Mouse (Mus musculus): ENCODE data around the gene Calcoco1. TPM values are rescaled to one million over a fixed set of nuclear protein-coding genes. Genes with fewer than 3 reads are reported as not detected.
A peak's percentile ranks its signal among the peaks of the same experiment; 100 is the strongest.

Gene Calcoco1
- polyA plus RNA-seq, 1 experiment from 2014 or later: 14.4 TPM

- Histone ChIP-seq H3K27me3 (replicated peaks; ENCODE audit: control insufficient read depth, insufficient read depth, low read length) (peaks cover 83% of the 10 kb centered on the region), H3K9me3 (ENCODE audit: control insufficient read depth) (no peaks in the 10 kb centered on the region), H3K9ac (ENCODE audit: low read depth, low read length) (peak overlapping the region; percentile 17; the same call in 1 of the 2 replicates), H3K4me3 (ENCODE audit: low read depth, low read length) (peak overlapping the region; percentile 56), H3K27ac (ENCODE audit: low read depth, low read length) (no peak overlapping the region), H3K4me2 (replicated peaks; ENCODE audit: low read depth) (peak overlapping the region; percentile 88), H3K4me1 (replicated peaks; ENCODE audit: control insufficient read depth, insufficient read depth, low read length) (no peaks in the 10 kb centered on the region), H3K36me3 (ENCODE audit: control insufficient read depth, insufficient read depth) (no peaks in the 10 kb centered on the region)
- TF ChIP-seq CTCF (IDR thresholded peaks at IDR 0.05; ENCODE audit: low read depth): peak; percentile 83
- under 1% methylated on average over 32 of the region's 32 CpGs for WGBS
- peak; percentile 42 for ATAC-seq
These were observed 29.0 kb downstream of the Calcoco1 start for GRCm38 (mm10) chr15:102692991-102693411.

GRCm38 (mm10) chr15:102692321-102692804, 29.6 kb downstream of the Calcoco1 start:
- no peak overlapping the region; the same call in 1 of the 2 replicates for H3K9ac ChIP-seq (ENCODE audit: low read depth, low read length)
- ATAC-seq: no peak
- H3K27ac ChIP-seq (ENCODE audit: low read depth, low read length): no peak overlapping the region
- H3K4me3 ChIP-seq (ENCODE audit: low read depth, low read length): peak overlapping the region; percentile 56
- no peaks in the 10 kb centered on the region for H3K4me1 ChIP-seq (replicated peaks; ENCODE audit: control insufficient read depth, insufficient read depth, low read length)
- 6% methylated on average over 26 of the region's 26 CpGs for whole genome bisulfite sequencing
- TF ChIP-seq CTCF (IDR thresholded peaks at IDR 0.05; ENCODE audit: low read depth): no peak
- peak overlapping the region; percentile 88 for H3K4me2 ChIP-seq (replicated peaks; ENCODE audit: low read depth)
- peaks cover 76% of the 10 kb centered on the region for H3K27me3 ChIP-seq (replicated peaks; ENCODE audit: control insufficient read depth, insufficient read depth, low read length)
- no peaks in the 10 kb centered on the region for H3K9me3 ChIP-seq (ENCODE audit: control insufficient read depth)
- H3K36me3 ChIP-seq (ENCODE audit: control insufficient read depth, insufficient read depth): no peaks in the 10 kb centered on the region

- Histone ChIP-seq H3K9ac (ENCODE audit: low read depth, low read length) (no peak overlapping the region), H3K4me1 (replicated peaks; ENCODE audit: control insufficient read depth, insufficient read depth, low read length) (no peaks in the 10 kb centered on the region), H3K27me3 (replicated peaks; ENCODE audit: control insufficient read depth, insufficient read depth, low read length) (peaks cover 14% of the 10 kb centered on the region; the same call in 1 of the 2 replicates), H3K27ac (ENCODE audit: low read depth, low read length) (no peak overlapping the region), H3K9me3 (ENCODE audit: control insufficient read depth) (no peaks in the 10 kb centered on the region), H3K4me2 (replicated peaks; ENCODE audit: low read depth) (no peak overlapping the region), H3K4me3 (ENCODE audit: low read depth, low read length) (no peak overlapping the region), H3K36me3 (ENCODE audit: control insufficient read depth, insufficient read depth) (no peaks in the 10 kb centered on the region)
- TF ChIP-seq CTCF (IDR thresholded peaks at IDR 0.05; ENCODE audit: low read depth): no peak
- ATAC-seq: no peak
- WGBS: 39% methylated on average over 4 of the region's 4 CpGs
These were observed 36.2 kb downstream of the Calcoco1 start for GRCm38 (mm10) chr15:102685791-102686190.

GRCm38 (mm10) chr15:102683670-102684069, 38.3 kb downstream of the Calcoco1 start:
- no peaks in the 10 kb centered on the region for H3K36me3 ChIP-seq (ENCODE audit: control insufficient read depth, insufficient read depth)
- 32% methylated on average over 1 of the region's 1 CpGs for WGBS
- no peaks in the 10 kb centered on the region for H3K9me3 ChIP-seq (ENCODE audit: control insufficient read depth)
- no peak overlapping the region for H3K27ac ChIP-seq (ENCODE audit: low read depth, low read length)
- H3K4me3 ChIP-seq (ENCODE audit: low read depth, low read length): no peak overlapping the region
- ATAC-seq: no peak
- H3K27me3 ChIP-seq (replicated peaks; ENCODE audit: control insufficient read depth, insufficient read depth, low read length): no peaks in the 10 kb centered on the region; the same call in 1 of the 2 replicates
- no peak overlapping the region for H3K9ac ChIP-seq (ENCODE audit: low read depth, low read length)
- no peak overlapping the region for H3K4me2 ChIP-seq (replicated peaks; ENCODE audit: low read depth)
- no peaks in the 10 kb centered on the region for H3K4me1 ChIP-seq (replicated peaks; ENCODE audit: control insufficient read depth, insufficient read depth, low read length)
- peak; percentile 63 for TF ChIP-seq CTCF (IDR thresholded peaks at IDR 0.05; ENCODE audit: low read depth)

- Histone ChIP-seq H3K27ac (ENCODE audit: low read depth, low read length) (no peak overlapping the region), H3K4me1 (replicated peaks; ENCODE audit: control insufficient read depth, insufficient read depth, low read length) (no peaks in the 10 kb centered on the region), H3K4me2 (replicated peaks; ENCODE audit: low read depth) (no peak overlapping the region), H3K27me3 (replicated peaks; ENCODE audit: control insufficient read depth, insufficient read depth, low read length) (no peaks in the 10 kb centered on the region), H3K4me3 (ENCODE audit: low read depth, low read length) (no peak overlapping the region), H3K36me3 (ENCODE audit: control insufficient read depth, insufficient read depth) (no peaks in the 10 kb centered on the region), H3K9ac (ENCODE audit: low read depth, low read length) (no peak overlapping the region), H3K9me3 (ENCODE audit: control insufficient read depth) (no peaks in the 10 kb centered on the region)
- TF ChIP-seq CTCF (IDR thresholded peaks at IDR 0.05; ENCODE audit: low read depth): peak; percentile 55
- WGBS: 95% methylated on average over 2 of the region's 2 CpGs
- no peak for ATAC-seq
These were observed 45.6 kb downstream of the Calcoco1 start for GRCm38 (mm10) chr15:102676345-102676744.

- H3K4me3 ChIP-seq (ENCODE audit: low read depth, low read length): peak overlapping the region; percentile 9; the same call in 1 of the 2 replicates
- WGBS: 10% methylated on average over 10 of the region's 10 CpGs
- H3K4me1 ChIP-seq (replicated peaks; ENCODE audit: control insufficient read depth, insufficient read depth, low read length): no peaks in the 10 kb centered on the region
- peak; percentile 27; the same call in 1 of the 2 replicates for ATAC-seq
- H3K27me3 ChIP-seq (replicated peaks; ENCODE audit: control insufficient read depth, insufficient read depth, low read length): no peaks in the 10 kb centered on the region
- no peaks in the 10 kb centered on the region for H3K9me3 ChIP-seq (ENCODE audit: control insufficient read depth)
- no peak for TF ChIP-seq CTCF (IDR thresholded peaks at IDR 0.05; ENCODE audit: low read depth)
- no peaks in the 10 kb centered on the region for H3K36me3 ChIP-seq (ENCODE audit: control insufficient read depth, insufficient read depth)
- H3K27ac ChIP-seq (ENCODE audit: low read depth, low read length): 0 out of 2 replicates have a peak overlapping the region, but pooled peaks have one; percentile 35
- H3K4me2 ChIP-seq (replicated peaks; ENCODE audit: low read depth): peak overlapping the region; percentile 89
- H3K9ac ChIP-seq (ENCODE audit: low read depth, low read length): no peak overlapping the region
These were observed 48.4 kb downstream of the Calcoco1 start for GRCm38 (mm10) chr15:102673548-102673947.

Data from intestine, postnatal 0 days (tissue).